Mouse (Mus musculus): ENCODE results near the gene Lrriq1. TPM values are rescaled to one million over a fixed set of nuclear protein-coding genes. Genes with fewer than 3 reads are reported as not detected.

Gene Lrriq1
- polyA plus RNA-seq, 1 experiment = 0.67 TPM

- Histone ChIP-seq H3K4me3 (ENCODE audit: insufficient read depth, low read length) (peak within 1 kb of the TSS; percentile 40), H3K27ac (ENCODE audit: insufficient read depth, low read length) (peak within 1 kb of the TSS; percentile 61), H3K4me1 (ENCODE audit: control insufficient read depth, insufficient read depth, low read length) (no peaks in the 10 kb centered on the region)
- no peak for TF ChIP-seq POLR2A (IDR thresholded peaks at IDR 0.05; ENCODE audit: low read depth, low read length)
- TF ChIP-seq CTCF (IDR thresholded peaks at IDR 0.05; ENCODE audit: borderline replicate concordance, insufficient read depth, low read length) = no peak
Measured at GRCm38 (mm10) chr10:103029730-103030490, 206.2 kb downstream of the Lrriq1 start, which contains the start of gene Alx1. Alx1 (minus strand) TSS chr10:103030215.

- Histone ChIP-seq H3K27ac (ENCODE audit: insufficient read depth, low read length) (peak overlapping the region; percentile 61; the same call in 1 of the 2 replicates), H3K4me1 (ENCODE audit: control insufficient read depth, insufficient read depth, low read length) (no peaks in the 10 kb centered on the region), H3K4me3 (ENCODE audit: insufficient read depth, low read length) (peak overlapping the region; percentile 40)
- TF ChIP-seq CTCF (IDR thresholded peaks at IDR 0.05; ENCODE audit: borderline replicate concordance, insufficient read depth, low read length) = no peak
- no peak for TF ChIP-seq POLR2A (IDR thresholded peaks at IDR 0.05; ENCODE audit: low read depth, low read length)
Measured at GRCm38 (mm10) chr10:103029132-103029729, 206.9 kb downstream of the Lrriq1 start.

- Histone ChIP-seq H3K27ac (ENCODE audit: insufficient read depth, low read length) (peak overlapping the region; percentile 30; the same call in 1 of the 2 replicates), H3K4me1 (ENCODE audit: control insufficient read depth, insufficient read depth, low read length) (no peaks in the 10 kb centered on the region), H3K4me3 (ENCODE audit: insufficient read depth, low read length) (peak overlapping the region; percentile 61)
- TF ChIP-seq CTCF (IDR thresholded peaks at IDR 0.05; ENCODE audit: borderline replicate concordance, insufficient read depth, low read length) (no peak), POLR2A (IDR thresholded peaks at IDR 0.05; ENCODE audit: low read depth, low read length) (no peak)
Measured at GRCm38 (mm10) chr10:103028253-103029131, 207.6 kb downstream of the Lrriq1 start.

GRCm38 (mm10) chr10:103027931-103028252 lies 208.2 kb downstream of the Lrriq1 start:
- H3K27ac ChIP-seq (ENCODE audit: insufficient read depth, low read length) = peak overlapping the region; percentile 30; the same call in 1 of the 2 replicates
- TF ChIP-seq POLR2A (IDR thresholded peaks at IDR 0.05; ENCODE audit: low read depth, low read length) (no peak), CTCF (IDR thresholded peaks at IDR 0.05; ENCODE audit: borderline replicate concordance, insufficient read depth, low read length) (no peak)
- H3K4me3 ChIP-seq (ENCODE audit: insufficient read depth, low read length) = peak overlapping the region; percentile 61

GRCm38 (mm10) chr10:103027226-103027930 lies 208.7 kb downstream of the Lrriq1 start:
- peak overlapping the region; percentile 61 for H3K4me3 ChIP-seq (ENCODE audit: insufficient read depth, low read length)
- peak overlapping the region; percentile 30; the same call in 1 of the 2 replicates for H3K27ac ChIP-seq (ENCODE audit: insufficient read depth, low read length)
- no peaks in the 10 kb centered on the region for H3K4me1 ChIP-seq (ENCODE audit: control insufficient read depth, insufficient read depth, low read length)
- TF ChIP-seq CTCF (IDR thresholded peaks at IDR 0.05; ENCODE audit: borderline replicate concordance, insufficient read depth, low read length) = no peak
- no peak for TF ChIP-seq POLR2A (IDR thresholded peaks at IDR 0.05; ENCODE audit: low read depth, low read length)

More at GRCm38 (mm10) chr10:103027931-103028252, 208.2 kb downstream of the Lrriq1 start:
- H3K4me1 ChIP-seq (ENCODE audit: control insufficient read depth, insufficient read depth, low read length) = no peaks in the 10 kb centered on the region

- H3K4me3 ChIP-seq (ENCODE audit: insufficient read depth, low read length) = peak overlapping the region; percentile 48
- no peaks in the 10 kb centered on the region for H3K4me1 ChIP-seq (ENCODE audit: control insufficient read depth, insufficient read depth, low read length)
- H3K27ac ChIP-seq (ENCODE audit: insufficient read depth, low read length) = no peak overlapping the region
- TF ChIP-seq POLR2A (IDR thresholded peaks at IDR 0.05; ENCODE audit: low read depth, low read length) = no peak
- TF ChIP-seq CTCF (IDR thresholded peaks at IDR 0.05; ENCODE audit: borderline replicate concordance, insufficient read depth, low read length) = no peak
Measured at GRCm38 (mm10) chr10:103026636-103027225, 209.4 kb downstream of the Lrriq1 start.

GRCm38 (mm10) chr10:103002556-103002955 lies 233.6 kb downstream of the Lrriq1 start:
- Histone ChIP-seq H3K27ac (ENCODE audit: insufficient read depth, low read length) (no peak overlapping the region), H3K4me1 (ENCODE audit: control insufficient read depth, insufficient read depth, low read length) (no peaks in the 10 kb centered on the region), H3K4me3 (ENCODE audit: insufficient read depth, low read length) (no peak overlapping the region)
- TF ChIP-seq POLR2A (IDR thresholded peaks at IDR 0.05; ENCODE audit: low read depth, low read length) (no peak), CTCF (IDR thresholded peaks at IDR 0.05; ENCODE audit: borderline replicate concordance, insufficient read depth, low read length) (no peak)

GRCm38 (mm10) chr10:103000902-103001301 lies 235.2 kb downstream of the Lrriq1 start:
- no peak overlapping the region for H3K4me3 ChIP-seq (ENCODE audit: insufficient read depth, low read length)
- TF ChIP-seq POLR2A (IDR thresholded peaks at IDR 0.05; ENCODE audit: low read depth, low read length) (no peak), CTCF (IDR thresholded peaks at IDR 0.05; ENCODE audit: borderline replicate concordance, insufficient read depth, low read length) (no peak)
- H3K27ac ChIP-seq (ENCODE audit: insufficient read depth, low read length) = no peak overlapping the region
- H3K4me1 ChIP-seq (ENCODE audit: control insufficient read depth, insufficient read depth, low read length) = no peaks in the 10 kb centered on the region

All from embryonic fibroblast, embryonic 13.5 days (primary cell).